Mouse (Mus musculus): ENCODE results near the gene Zfp622. TPM values are rescaled to one million over a fixed set of nuclear protein-coding genes. Genes with fewer than 3 reads are reported as not detected.
A peak's percentile ranks its signal among the peaks of the same experiment; 100 is the strongest.

The Zfp622 gene
- polyA plus RNA-seq, 1 experiment from 2014 or later: 30.0 TPM

- 77% methylated on average over 9 of the region's 9 CpGs for WGBS
- no peaks in the 10 kb centered on the region for H3K4me1 ChIP-seq
Measured at GRCm38 (mm10) chr15:25949696-25950095, 34.5 kb upstream of the Zfp622 start.

DNA sequence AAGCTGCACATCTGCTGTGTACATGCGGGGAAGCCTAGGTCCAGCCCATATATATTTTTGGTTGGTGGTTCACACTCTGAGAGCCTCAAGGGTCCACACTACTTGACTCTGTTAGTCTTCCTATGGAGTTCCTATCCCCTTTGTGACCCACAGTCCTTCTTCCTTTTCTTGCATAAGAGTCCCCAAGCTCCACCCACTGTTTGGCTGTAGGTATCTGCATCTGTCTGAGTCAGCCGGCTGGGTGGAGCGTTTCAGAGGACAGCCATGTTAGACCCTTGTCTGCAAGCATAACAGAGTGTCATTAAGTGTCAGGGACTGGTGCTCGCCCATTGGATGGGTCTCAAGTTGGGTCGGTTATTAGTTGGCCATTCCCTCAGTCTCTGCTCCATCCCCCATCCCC is 33.6 kb upstream of the Zfp622 start:
- Histone ChIP-seq H3K4me3 (no peak overlapping the region), H3K4me2 (no peak overlapping the region), H3K27me3 (no peaks in the 10 kb centered on the region), H3K9me3 (no peaks in the 10 kb centered on the region), H3K9ac (no peak overlapping the region), H3K27ac (no peak overlapping the region), H3K36me3 (no peaks in the 10 kb centered on the region), H3K4me1 (no peaks in the 10 kb centered on the region)
- WGBS: 66% methylated on average over 5 of the region's 5 CpGs
- ATAC-seq (ENCODE audit: borderline replicate concordance, extremely low read depth, low FRiP score, low TSS enrichment): no peak

More at GRCm38 (mm10) chr15:25949696-25950095, 34.5 kb upstream of the Zfp622 start:
- Histone ChIP-seq H3K27ac (no peak overlapping the region), H3K9ac (no peak overlapping the region), H3K9me3 (no peaks in the 10 kb centered on the region), H3K4me3 (no peak overlapping the region), H3K36me3 (no peaks in the 10 kb centered on the region), H3K4me2 (no peak overlapping the region), H3K27me3 (no peaks in the 10 kb centered on the region)
- ATAC-seq (ENCODE audit: borderline replicate concordance, extremely low read depth, low FRiP score, low TSS enrichment): no peak

DNA sequence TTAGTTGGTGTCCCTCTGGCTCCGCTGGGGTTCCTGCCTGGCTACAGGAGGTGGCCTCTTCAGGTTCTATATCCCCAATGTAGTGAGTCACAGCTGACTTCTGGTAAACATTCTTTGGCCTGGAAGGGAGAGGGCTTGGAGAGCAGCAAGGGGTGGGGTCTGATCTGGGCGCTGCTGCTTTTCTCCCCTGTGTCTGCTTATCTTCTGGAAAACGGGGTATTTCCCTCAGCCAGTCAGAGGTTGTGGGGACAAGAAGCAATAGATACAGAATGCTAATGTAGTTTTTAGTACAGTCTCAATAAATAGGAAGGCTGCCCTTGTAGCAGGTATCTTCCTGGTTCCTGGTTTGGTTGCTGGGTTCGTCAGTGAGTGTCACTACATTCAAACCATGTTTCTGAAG is 33.1 kb upstream of the Zfp622 start:
- ATAC-seq (ENCODE audit: borderline replicate concordance, extremely low read depth, low FRiP score, low TSS enrichment): no peak
- Histone ChIP-seq H3K27me3 (no peaks in the 10 kb centered on the region), H3K36me3 (no peaks in the 10 kb centered on the region), H3K4me1 (no peaks in the 10 kb centered on the region), H3K4me2 (no peak overlapping the region), H3K4me3 (no peak overlapping the region), H3K27ac (no peak overlapping the region), H3K9ac (no peak overlapping the region), H3K9me3 (no peaks in the 10 kb centered on the region)
- 62% methylated on average over 4 of the region's 4 CpGs for WGBS

GRCm38 (mm10) chr15:25956001-25956400 is 28.2 kb upstream of the Zfp622 start:
- 52% methylated on average over 5 of the region's 5 CpGs for WGBS
- H3K27ac ChIP-seq: no peak overlapping the region
- ATAC-seq (ENCODE audit: borderline replicate concordance, extremely low read depth, low FRiP score, low TSS enrichment): no peak

DNA sequence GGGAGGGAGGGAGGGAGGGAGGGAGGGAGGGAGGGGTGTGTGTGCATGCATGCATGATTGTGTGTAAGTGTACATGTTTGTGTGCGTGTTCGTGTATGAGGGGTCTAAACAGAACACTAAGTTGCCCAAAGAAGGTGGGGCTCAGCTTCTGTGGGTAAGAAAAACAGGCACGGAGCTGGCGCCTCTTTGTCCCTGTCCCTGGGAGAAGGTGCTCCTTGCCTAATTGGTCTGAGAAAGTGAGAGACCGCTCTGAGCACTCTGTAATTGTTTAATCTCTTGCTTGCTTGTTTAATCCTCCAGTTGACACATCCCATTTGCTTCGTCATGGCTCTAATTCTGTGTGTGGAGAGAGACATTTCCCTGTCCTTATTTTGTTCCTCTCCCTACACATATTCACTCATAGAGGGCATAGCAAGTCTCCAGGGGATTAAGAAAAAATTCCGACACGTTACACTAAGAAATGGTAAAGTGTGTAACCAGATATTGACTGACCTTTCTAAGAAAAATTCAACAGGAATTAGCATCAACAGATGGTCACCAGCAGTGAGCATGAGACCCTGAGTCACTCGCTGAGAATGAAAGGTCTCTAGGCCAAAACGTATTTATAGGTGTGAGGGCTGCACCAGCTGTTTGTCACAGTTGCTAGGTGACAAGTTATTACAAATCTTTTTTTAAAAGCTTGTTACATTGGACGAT is 27.6 kb upstream of the Zfp622 start:
- ATAC-seq (ENCODE audit: borderline replicate concordance, extremely low read depth, low FRiP score, low TSS enrichment): no peak

More at GRCm38 (mm10) chr15:25956001-25956400, 28.2 kb upstream of the Zfp622 start:
- Histone ChIP-seq H3K9me3 (no peaks in the 10 kb centered on the region), H3K4me2 (no peak overlapping the region), H3K4me3 (no peak overlapping the region), H3K27me3 (no peaks in the 10 kb centered on the region), H3K36me3 (no peaks in the 10 kb centered on the region), H3K4me1 (no peaks in the 10 kb centered on the region), H3K9ac (no peak overlapping the region)

DNA sequence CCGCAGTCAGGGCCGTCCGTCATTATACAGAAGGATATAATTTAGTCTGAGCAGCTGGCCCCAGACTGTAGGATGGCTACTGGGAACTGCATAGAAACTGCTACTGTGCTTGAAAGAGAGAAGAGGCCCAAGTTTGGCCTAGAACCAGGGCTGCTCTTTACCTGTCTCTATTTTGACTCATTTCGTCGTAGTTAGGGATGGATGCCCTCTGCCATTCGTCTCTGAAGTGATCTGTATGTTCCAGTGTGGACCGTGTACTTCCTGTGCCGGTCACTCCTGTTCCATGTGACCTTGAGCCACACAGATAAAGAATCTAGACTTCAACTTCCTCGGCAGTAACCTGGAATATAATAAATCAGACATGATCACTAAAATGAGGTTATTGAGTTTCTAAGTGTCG is 26.5 kb upstream of the Zfp622 start:
- no peak for ATAC-seq (ENCODE audit: borderline replicate concordance, extremely low read depth, low FRiP score, low TSS enrichment)
- no peak overlapping the region for H3K27ac ChIP-seq
- 73% methylated on average over 10 of the region's 10 CpGs for WGBS
- no peaks in the 10 kb centered on the region for H3K36me3 ChIP-seq
- no peaks in the 10 kb centered on the region for H3K27me3 ChIP-seq
- no peaks in the 10 kb centered on the region for H3K9me3 ChIP-seq
- H3K4me3 ChIP-seq: no peak overlapping the region
- no peak overlapping the region for H3K9ac ChIP-seq
- H3K4me1 ChIP-seq: no peaks in the 10 kb centered on the region
- H3K4me2 ChIP-seq: no peak overlapping the region

More for the DNA sequence above, 27.6 kb upstream of the Zfp622 start:
- Histone ChIP-seq H3K36me3 (no peaks in the 10 kb centered on the region), H3K27ac (no peak overlapping the region), H3K9me3 (no peaks in the 10 kb centered on the region), H3K4me3 (no peak overlapping the region), H3K27me3 (no peaks in the 10 kb centered on the region), H3K4me2 (no peak overlapping the region), H3K9ac (no peak overlapping the region), H3K4me1 (no peaks in the 10 kb centered on the region)
- WGBS: 57% methylated on average over 11 of the region's 11 CpGs

- 13% methylated on average over 5 of the region's 5 CpGs for WGBS
- H3K27ac ChIP-seq: no peak overlapping the region
- ATAC-seq (ENCODE audit: borderline replicate concordance, extremely low read depth, low FRiP score, low TSS enrichment): peak; percentile 81; the same call in 1 of the 2 replicates
Measured at GRCm38 (mm10) chr15:25959375-25959774, 24.8 kb upstream of the Zfp622 start.

GRCm38 (mm10) chr15:25960231-25960630 is 23.9 kb upstream of the Zfp622 start:
- no peaks in the 10 kb centered on the region for H3K4me1 ChIP-seq
- H3K27ac ChIP-seq: no peak overlapping the region
- H3K4me2 ChIP-seq: no peak overlapping the region
- ATAC-seq (ENCODE audit: borderline replicate concordance, extremely low read depth, low FRiP score, low TSS enrichment): no peak
- WGBS: 87% methylated on average over 5 of the region's 5 CpGs
- H3K4me3 ChIP-seq: no peak overlapping the region
- H3K9ac ChIP-seq: no peak overlapping the region
- no peaks in the 10 kb centered on the region for H3K27me3 ChIP-seq
- H3K9me3 ChIP-seq: no peaks in the 10 kb centered on the region
- H3K36me3 ChIP-seq: no peaks in the 10 kb centered on the region

More at GRCm38 (mm10) chr15:25959375-25959774, 24.8 kb upstream of the Zfp622 start:
- Histone ChIP-seq H3K9ac (no peak overlapping the region), H3K27me3 (no peaks in the 10 kb centered on the region), H3K9me3 (no peaks in the 10 kb centered on the region), H3K4me1 (no peaks in the 10 kb centered on the region), H3K4me2 (no peak overlapping the region), H3K36me3 (no peaks in the 10 kb centered on the region), H3K4me3 (no peak overlapping the region)

DNA sequence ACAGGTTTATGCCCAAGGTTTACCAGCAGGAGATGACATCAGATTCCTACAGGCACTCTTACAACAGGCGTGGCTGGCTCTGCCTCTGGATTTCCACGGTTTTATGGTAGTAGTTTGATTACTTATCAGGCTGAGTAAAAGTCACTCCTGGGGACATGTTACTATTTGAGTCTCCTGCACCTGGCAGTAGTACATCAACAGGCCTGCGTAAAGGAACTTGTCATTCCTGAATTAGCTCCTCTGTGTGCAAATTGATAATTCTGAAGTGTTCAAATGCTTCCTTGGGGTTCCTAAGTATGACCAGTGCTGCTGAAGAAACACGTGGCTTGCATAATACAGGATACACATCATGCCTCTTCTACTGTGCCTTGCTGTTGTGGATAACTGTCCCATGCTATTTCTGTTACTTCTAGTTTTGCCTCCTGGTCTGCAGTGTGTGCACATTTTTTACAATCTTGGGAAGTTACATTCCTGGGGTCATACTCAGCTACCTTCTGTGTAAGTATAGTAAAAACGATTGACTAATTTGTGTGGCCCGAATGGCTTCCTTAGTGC is 17.9 kb upstream of the Zfp622 start:
- ATAC-seq (ENCODE audit: borderline replicate concordance, extremely low read depth, low FRiP score, low TSS enrichment): no peak
- no peak overlapping the region for H3K27ac ChIP-seq
- H3K9me3 ChIP-seq: no peaks in the 10 kb centered on the region
- H3K36me3 ChIP-seq: no peaks in the 10 kb centered on the region
- H3K4me2 ChIP-seq: no peak overlapping the region
- H3K4me3 ChIP-seq: no peak overlapping the region
- H3K27me3 ChIP-seq: no peaks in the 10 kb centered on the region
- H3K4me1 ChIP-seq: no peaks in the 10 kb centered on the region
- 60% methylated on average over 6 of the region's 6 CpGs for whole genome bisulfite sequencing
- H3K9ac ChIP-seq: no peak overlapping the region

DNA sequence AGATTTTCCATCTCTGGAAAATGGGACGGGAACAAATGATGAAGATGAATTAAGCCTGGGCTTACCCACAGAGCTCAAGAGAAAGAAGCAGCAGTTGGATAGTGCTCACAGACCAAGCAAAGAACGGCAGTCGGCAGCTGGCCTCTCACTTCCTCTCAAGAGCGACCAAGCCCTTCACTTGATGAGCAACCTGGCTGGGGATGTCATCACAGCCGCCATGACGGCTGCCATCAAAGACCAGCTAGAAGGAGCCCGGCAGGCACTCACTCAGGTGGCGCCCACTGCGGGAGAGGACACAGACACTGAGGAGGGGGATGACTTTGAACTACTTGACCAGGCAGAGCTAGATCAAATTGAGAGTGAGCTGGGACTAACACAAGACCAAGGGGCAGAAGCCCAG is 12.6 kb upstream of the Zfp622 start:
- H3K36me3 ChIP-seq: no peaks in the 10 kb centered on the region
- H3K27ac ChIP-seq: no peak overlapping the region
- no peak overlapping the region for H3K9ac ChIP-seq
- no peak overlapping the region for H3K4me3 ChIP-seq
- WGBS: 80% methylated on average over 9 of the region's 9 CpGs
- no peak for ATAC-seq (ENCODE audit: borderline replicate concordance, extremely low read depth, low FRiP score, low TSS enrichment)
- H3K4me1 ChIP-seq: no peaks in the 10 kb centered on the region
- H3K27me3 ChIP-seq: no peaks in the 10 kb centered on the region
- no peak overlapping the region for H3K4me2 ChIP-seq
- no peaks in the 10 kb centered on the region for H3K9me3 ChIP-seq

DNA sequence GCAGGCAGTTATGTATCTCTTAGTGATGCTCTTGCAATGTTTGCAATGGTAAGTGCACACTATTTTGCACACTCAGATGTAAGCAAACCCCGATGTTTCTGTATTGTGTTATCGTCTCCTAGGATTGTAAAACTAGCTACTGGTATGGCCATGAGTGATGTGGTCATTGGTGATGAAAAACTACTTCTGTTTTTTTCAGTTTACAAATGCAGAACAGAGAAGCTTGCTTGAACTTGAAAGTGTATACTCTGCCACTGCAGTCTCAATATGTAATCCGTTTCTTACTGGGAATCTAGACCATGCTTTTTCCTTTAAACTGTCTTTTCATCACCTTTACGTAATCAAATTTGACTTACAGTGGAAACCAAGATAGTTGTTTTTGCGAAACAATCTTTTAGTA is 11.4 kb upstream of the Zfp622 start:
- Histone ChIP-seq H3K9me3 (no peaks in the 10 kb centered on the region), H3K4me3 (no peak overlapping the region), H3K27ac (no peak overlapping the region), H3K4me1 (no peaks in the 10 kb centered on the region), H3K4me2 (no peak overlapping the region), H3K36me3 (no peaks in the 10 kb centered on the region), H3K9ac (no peak overlapping the region), H3K27me3 (no peaks in the 10 kb centered on the region)
- 79% methylated on average over 5 of the region's 5 CpGs for WGBS
- ATAC-seq (ENCODE audit: borderline replicate concordance, extremely low read depth, low FRiP score, low TSS enrichment): no peak

DNA sequence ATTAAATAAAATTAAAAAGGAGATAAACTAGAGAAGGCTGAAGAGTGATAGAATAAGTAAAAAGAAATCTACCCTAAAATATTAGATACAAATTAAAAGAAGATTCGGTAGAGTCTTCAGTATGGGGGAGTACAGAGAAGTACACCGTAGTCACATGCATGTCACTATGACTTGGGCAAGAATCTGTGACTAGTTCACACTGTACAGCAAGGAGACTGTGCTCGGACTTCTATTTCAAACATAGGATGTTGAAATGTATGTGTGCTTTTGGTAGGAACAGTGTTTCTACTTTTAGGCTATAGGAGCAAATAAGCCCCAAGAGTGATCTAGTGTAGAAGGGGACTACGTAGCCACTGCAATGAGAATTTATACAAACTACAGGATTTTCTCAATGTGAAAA is 9.8 kb upstream of the Zfp622 start:
- no peak for ATAC-seq (ENCODE audit: borderline replicate concordance, extremely low read depth, low FRiP score, low TSS enrichment)
- no peaks in the 10 kb centered on the region for H3K36me3 ChIP-seq
- H3K4me3 ChIP-seq: no peak overlapping the region
- no peak overlapping the region for H3K27ac ChIP-seq
- no peak overlapping the region for H3K4me2 ChIP-seq
- H3K27me3 ChIP-seq: no peaks in the 10 kb centered on the region
- no peak overlapping the region for H3K9ac ChIP-seq
- no peaks in the 10 kb centered on the region for H3K9me3 ChIP-seq
- WGBS: 88% methylated on average over 4 of the region's 4 CpGs
- H3K4me1 ChIP-seq: no peaks in the 10 kb centered on the region

Data from lung, embryonic 15.5 days (tissue).